ENCODE assay signal across 7 mouse cellular contexts in genomic region chr13:48998591-48998990, GRCm38 (mm10). TPM values are rescaled to one million over a fixed set of nuclear protein-coding genes. Genes with fewer than 3 reads are reported as not detected.
DNase-seq lines count a peak whose midpoint lies in the region; ATAC-seq and TF ChIP-seq lines count a peak whose summit lies in the region.

No protein-coding gene starts in this region.

- no peak overlapping the region for H3K4me3 ChIP-seq in cortical plate, adult 2 months (ENCODE audit: insufficient read depth, low read length)
- H3K4me3 ChIP-seq in heart, postnatal 0 days (ENCODE audit: low read depth, low read length): no peak overlapping the region
- no peak overlapping the region for H3K4me3 ChIP-seq in layer of hippocampus, adult 2 months
- no peak overlapping the region for H3K4me3 ChIP-seq in lung, postnatal 0 days (ENCODE audit: low read depth, low read length)
- no peak overlapping the region for H3K4me3 ChIP-seq in small intestine, adult 2 months (ENCODE audit: low read depth, low read length)

- no peaks in the 10 kb centered on the region for H3K36me3 ChIP-seq in heart, postnatal 0 days (replicated peaks; ENCODE audit: control insufficient read depth, insufficient read depth, low read length)
- H3K36me3 ChIP-seq in lung, postnatal 0 days (ENCODE audit: insufficient read depth, low read length): no peaks in the 10 kb centered on the region
- no peaks in the 10 kb centered on the region for H3K36me3 ChIP-seq in small intestine, adult 2 months (ENCODE audit: control insufficient read depth, insufficient read depth, low read length)

- peak; percentile 67 for TF ChIP-seq CTCF in cortical plate, adult 2 months (IDR thresholded peaks at IDR 0.05; ENCODE audit: extremely low read depth, insufficient read depth, low read length)
- TF ChIP-seq CTCF in heart, postnatal 0 days (IDR thresholded peaks at IDR 0.05; ENCODE audit: low read depth): peak; percentile 76
- peak; percentile 84 for TF ChIP-seq CTCF in layer of hippocampus, adult 2 months (conservative IDR thresholded peaks at IDR 0.05)
- peak; percentile 83 for TF ChIP-seq CTCF in lung, postnatal 0 days (IDR thresholded peaks at IDR 0.05)
- TF ChIP-seq CTCF in small intestine, adult 2 months (IDR thresholded peaks at IDR 0.05; ENCODE audit: extremely low read depth, insufficient read length, insufficient replicate concordance, low read depth, low read length): peak; percentile 73; the same call in 1 of the 2 replicates

- no peak for TF ChIP-seq EP300 in heart, postnatal 0 days (IDR thresholded peaks at IDR 0.05; ENCODE audit: low read depth)
- TF ChIP-seq EP300 in lung, postnatal 0 days (IDR thresholded peaks at IDR 0.05): no peak

- H3K4me2 ChIP-seq in heart, postnatal 0 days (ENCODE audit: low read depth, low read length): no peak overlapping the region
- H3K4me2 ChIP-seq in lung, postnatal 0 days (replicated peaks; ENCODE audit: low read depth, low read length): no peak overlapping the region

- no peak overlapping the region for H3K9ac ChIP-seq in heart, postnatal 0 days (replicated peaks; ENCODE audit: low read depth, low read length)
- no peak overlapping the region for H3K9ac ChIP-seq in lung, postnatal 0 days (replicated peaks; ENCODE audit: low read depth)

- DNase-seq in ES-CJ7 (ENCODE audit: low read depth, low spot score): peak; percentile 87
- peak; percentile 56 to 91 for DNase-seq in adrenal gland, adult (ENCODE audit: inconsistent age in 2 of 2, low spot score in 1 of 2)
- peak; percentile 77 for DNase-seq in heart, postnatal 0 days (ENCODE audit: low spot score)
- peak; percentile 65 to 73 for DNase-seq in layer of hippocampus, adult 2 months (ENCODE audit: low spot score in 2 of 2)
- DNase-seq in lung, postnatal 0 days (ENCODE audit: low spot score): peak; percentile 84

- WGBS in heart, postnatal 0 days: 8% methylated on average over 6 of the region's 6 CpGs
- WGBS in lung, postnatal 0 days: 11% methylated on average over 6 of the region's 6 CpGs
- WGBS in small intestine, adult 2 months: 12% methylated on average over 6 of the region's 6 CpGs

- ATAC-seq in heart, postnatal 0 days (ENCODE audit: insufficient read depth, low read depth): peak; percentile 30; the same call in 1 of the 2 replicates
- ATAC-seq in lung, postnatal 0 days: peak; percentile 64

- no peaks in the 10 kb centered on the region for H3K9me3 ChIP-seq in heart, postnatal 0 days (replicated peaks; ENCODE audit: control insufficient read depth, low read length)
- H3K9me3 ChIP-seq in lung, postnatal 0 days (ENCODE audit: low read length): no peaks in the 10 kb centered on the region

- peaks cover 3% of the 10 kb centered on the region; the same call in 1 of the 2 replicates for H3K4me1 ChIP-seq in cortical plate, adult 2 months (ENCODE audit: control insufficient read depth, insufficient read depth, low read length)
- H3K4me1 ChIP-seq in heart, postnatal 0 days (ENCODE audit: control insufficient read depth, insufficient read depth): no peaks in the 10 kb centered on the region
- H3K4me1 ChIP-seq in lung, postnatal 0 days (ENCODE audit: insufficient read depth, low read depth, low read length): no peaks in the 10 kb centered on the region
- no peaks in the 10 kb centered on the region for H3K4me1 ChIP-seq in small intestine, adult 2 months (ENCODE audit: control insufficient read depth, insufficient read depth, insufficient read length, low read length)

- no peak for TF ChIP-seq POLR2A in cortical plate, adult 2 months (IDR thresholded peaks at IDR 0.05; ENCODE audit: extremely low read depth, insufficient read depth, low read length)
- TF ChIP-seq POLR2A in small intestine, adult 2 months (IDR thresholded peaks at IDR 0.05; ENCODE audit: low read depth, low read length): no peak

- no peak overlapping the region for H3K27ac ChIP-seq in cortical plate, adult 2 months (ENCODE audit: insufficient read depth, low read length)
- no peak overlapping the region for H3K27ac ChIP-seq in heart, postnatal 0 days (ENCODE audit: low read depth)
- H3K27ac ChIP-seq in layer of hippocampus, adult 2 months: no peak overlapping the region
- H3K27ac ChIP-seq in lung, postnatal 0 days (ENCODE audit: low read length): no peak overlapping the region
- H3K27ac ChIP-seq in small intestine, adult 2 months (ENCODE audit: insufficient read depth, low read depth, low read length): no peak overlapping the region

- no peaks in the 10 kb centered on the region for H3K27me3 ChIP-seq in heart, postnatal 0 days (ENCODE audit: control insufficient read depth, insufficient read depth, low read length)
- no peaks in the 10 kb centered on the region for H3K27me3 ChIP-seq in lung, postnatal 0 days (replicated peaks; ENCODE audit: insufficient read depth, low read length)
- no peaks in the 10 kb centered on the region for H3K27me3 ChIP-seq in small intestine, adult 2 months (ENCODE audit: control insufficient read depth, insufficient read depth, low read length)

RNA-seq across cellular contexts. Expression of gene Fam120a, which starts 30.8 kb away (rescaled TPM):
- 80.3 and 81.6 TPM in 2 replicates for polyA plus RNA-seq in cortical plate, adult 2 months (2012; rRNA removed)
- total RNA-seq in heart, postnatal 0 days (2014; rRNA removed; ENCODE audit: low replicate concordance): 110 and 112 TPM in 2 replicates
- polyA plus RNA-seq in heart, postnatal 0 days (2015; fragmentation: Nextera tagmentation; extraction: Ambion mirVana): 13.4 and 13.9 TPM in 2 replicates
- total RNA-seq in layer of hippocampus, adult 2 months (2021): 100 to 1,000 TPM; 112 to 120 TPM
- 19.4 and 19.5 TPM in 2 replicates for polyA plus RNA-seq in lung, postnatal 0 days (2015; fragmentation: Nextera tagmentation; extraction: Ambion mirVana)
- polyA plus RNA-seq in small intestine, adult 2 months (2012; rRNA removed): 56.5 and 80.1 TPM in 2 replicates
